Mouse (Mus musculus): Measurements from ENCODE around the gene Efcab14.

DNA sequence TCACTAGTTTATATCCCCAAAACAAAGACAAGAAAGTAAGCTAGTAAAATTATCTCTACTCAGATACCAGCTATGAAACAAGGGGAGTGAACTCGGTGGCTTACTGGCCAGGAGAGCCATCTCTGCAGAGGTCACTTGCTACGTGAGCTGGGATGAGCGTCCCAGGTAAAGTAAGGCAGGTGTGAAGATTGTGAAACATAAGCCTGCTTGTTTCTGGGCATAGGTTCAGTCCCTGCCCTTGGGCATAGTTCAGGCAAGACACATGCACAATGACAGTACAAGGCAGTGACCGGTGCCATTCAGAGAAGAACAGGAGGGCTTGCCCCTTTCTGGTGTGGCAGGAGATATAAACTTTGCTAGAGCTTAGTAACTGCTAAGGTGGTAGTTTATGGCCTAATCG is 78.1 kb downstream of the Efcab14 start:
- no peak for TF ChIP-seq CTCF (IDR thresholded peaks at IDR 0.05; ENCODE audit: insufficient read depth, low read length)
- TF ChIP-seq POLR2A (IDR thresholded peaks at IDR 0.05; ENCODE audit: borderline replicate concordance, extremely low read depth, low read depth, low read length), result no peak
